Mouse (Mus musculus): ENCODE measurements around the gene Parva. TPM values are rescaled to one million over a fixed set of nuclear protein-coding genes. Genes with fewer than 3 reads are reported as not detected.

Parva gene
- 10 to 100 TPM; 55.3 to 56.4 TPM for total RNA-seq (2021)

- intact Hi-C loops (cut with DNase I) = loop anchor here (5.0 kb wide), 1 partner anchor 40 kb away; no protein-coding TSS in a partner anchor
Observed at GRCm38 (mm10) chr7:112427357-112428157, at the start of gene Parva. Gene Parva, plus strand, starts transcription at chr7:112427505.

GRCm38 (mm10) chr7:112378056-112378455 is 49.2 kb upstream of the Parva start:
- DNase-seq = no peak
- intact Hi-C loops (cut with DNase I) = no loop called here

More at GRCm38 (mm10) chr7:112427357-112428157, at the start of gene Parva:
- DNase-seq = peak; percentile 80 to 87

DNA sequence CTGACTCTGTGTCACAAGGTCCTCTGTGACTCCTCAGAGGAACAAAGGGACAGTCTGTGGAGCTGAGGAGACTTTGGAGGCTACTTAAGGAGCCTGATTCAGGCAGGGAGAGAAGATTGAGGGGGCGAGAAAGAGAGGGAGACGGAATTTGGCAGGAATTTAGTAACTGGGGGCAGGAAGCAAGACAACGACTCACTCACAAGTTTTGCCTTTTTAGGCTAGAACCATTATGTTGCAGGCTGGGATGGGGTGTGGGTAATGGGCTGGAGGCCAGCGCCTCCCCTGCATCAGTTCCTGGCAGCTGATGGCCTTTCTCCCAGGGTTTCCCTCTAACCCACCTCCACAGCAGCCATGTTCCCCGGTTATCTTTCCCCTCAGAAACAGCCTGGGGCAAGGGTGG is 48.8 kb upstream of the Parva start:
- intact Hi-C loops (cut with DNase I) = no loop called here
- no peak for DNase-seq

DNA sequence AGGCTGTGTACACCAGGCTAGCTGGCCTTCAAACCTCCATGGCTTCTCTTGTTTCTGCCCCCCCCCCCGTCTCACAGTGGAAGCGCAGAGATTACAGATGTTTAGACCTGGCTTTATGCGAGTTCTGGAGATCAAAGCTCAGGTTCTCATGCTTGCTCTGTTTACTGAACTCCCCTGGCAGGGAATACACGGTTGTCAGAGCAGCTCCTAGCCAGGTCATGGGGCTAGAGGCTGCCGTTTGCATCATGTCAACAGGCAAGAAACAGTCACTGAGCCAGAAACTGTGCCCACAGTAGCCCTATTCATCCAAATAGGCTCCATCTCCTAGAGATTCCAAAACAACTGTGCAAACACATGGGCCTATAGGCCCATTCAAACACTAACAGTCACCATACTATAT is 40.8 kb upstream of the Parva start:
- intact Hi-C loops (cut with DNase I) = no loop called here
- no peak for DNase-seq

GRCm38 (mm10) chr7:112387876-112388275 is 39.4 kb upstream of the Parva start:
- intact Hi-C loops (cut with DNase I) = no loop called here

GRCm38 (mm10) chr7:112388363-112388875 is 38.9 kb upstream of the Parva start:
- DNase-seq = no peak
- intact Hi-C loops (cut with DNase I) = no loop called here

More at GRCm38 (mm10) chr7:112387876-112388275, 39.4 kb upstream of the Parva start:
- DNase-seq = no peak

DNA sequence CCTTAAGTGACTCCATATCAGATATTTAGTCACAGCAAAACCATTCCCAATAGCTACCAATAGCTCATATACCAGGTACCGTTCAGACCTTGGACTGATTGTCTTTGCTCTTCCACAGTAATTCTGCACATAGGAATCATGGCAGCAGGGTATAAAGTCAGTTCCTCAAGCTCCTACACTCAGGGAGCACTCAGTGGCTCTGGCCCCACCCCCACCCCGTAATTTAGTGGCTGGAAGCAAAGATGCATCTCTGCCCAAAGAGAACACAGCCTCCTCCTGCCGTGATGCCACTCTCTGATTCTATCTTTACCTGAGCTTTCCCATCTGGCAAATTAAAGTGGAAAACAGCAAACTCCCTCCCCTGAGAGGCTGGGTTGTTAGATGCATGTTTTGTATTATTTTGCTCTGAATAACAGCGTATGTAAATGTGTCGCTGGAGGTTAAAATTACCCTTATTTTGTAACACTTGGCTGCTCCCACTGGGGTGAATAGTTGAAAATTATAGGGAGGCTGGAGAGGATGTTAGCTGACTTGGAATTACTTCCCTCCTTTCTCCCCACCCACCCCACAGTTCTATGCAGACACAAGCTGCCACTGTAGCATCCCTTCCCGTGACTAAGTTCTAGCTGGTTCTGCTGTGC is 37.6 kb upstream of the Parva start:
- intact Hi-C loops (cut with DNase I) = no loop called here
- no peak for DNase-seq

GRCm38 (mm10) chr7:112390252-112390936 is 36.9 kb upstream of the Parva start:
- intact Hi-C loops (cut with DNase I) = no loop called here
- DNase-seq = no peak

GRCm38 (mm10) chr7:112390937-112391605 is 36.2 kb upstream of the Parva start:
- intact Hi-C loops (cut with DNase I) = no loop called here
- no peak for DNase-seq

- intact Hi-C loops (cut with DNase I) = no loop called here
- no peak for DNase-seq
Observed at GRCm38 (mm10) chr7:112397786-112398185, 29.5 kb upstream of the Parva start.

GRCm38 (mm10) chr7:112399425-112400170 is 27.7 kb upstream of the Parva start:
- DNase-seq = no peak
- intact Hi-C loops (cut with DNase I) = loop anchor here (1.0 to 5.0 kb wide), 5 partner anchors 68 to 733 kb away; partner anchors contain the start of gene Tead1

- intact Hi-C loops (cut with DNase I) = loop anchor here (1.0 to 5.0 kb wide), 5 partner anchors 67 to 732 kb away; partner anchors contain the start of gene Tead1
- peak; percentile 77 to 83 for DNase-seq
Observed at GRCm38 (mm10) chr7:112400175-112400574, 27.1 kb upstream of the Parva start.

DNA sequence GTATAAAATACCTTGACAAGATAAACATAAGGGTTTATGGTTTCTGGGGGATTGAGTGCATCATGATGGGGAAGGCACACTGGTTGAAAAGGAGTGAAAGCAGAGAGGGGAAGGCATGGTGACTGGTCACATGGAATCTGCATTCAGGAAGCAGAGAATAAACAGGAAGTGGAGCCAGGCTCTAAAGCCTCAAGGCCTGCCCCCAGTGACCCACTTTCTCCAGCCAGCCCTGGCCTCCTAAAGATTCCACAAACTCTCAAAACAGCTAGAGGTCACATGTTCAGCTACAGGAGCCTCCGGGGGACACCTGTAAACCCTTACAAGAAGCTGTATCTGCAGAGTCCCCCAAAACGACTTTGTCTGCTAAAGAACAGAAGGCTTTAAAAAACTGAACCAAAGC is 22.2 kb upstream of the Parva start:
- intact Hi-C loops (cut with DNase I) = no loop called here
- no peak for DNase-seq

DNA sequence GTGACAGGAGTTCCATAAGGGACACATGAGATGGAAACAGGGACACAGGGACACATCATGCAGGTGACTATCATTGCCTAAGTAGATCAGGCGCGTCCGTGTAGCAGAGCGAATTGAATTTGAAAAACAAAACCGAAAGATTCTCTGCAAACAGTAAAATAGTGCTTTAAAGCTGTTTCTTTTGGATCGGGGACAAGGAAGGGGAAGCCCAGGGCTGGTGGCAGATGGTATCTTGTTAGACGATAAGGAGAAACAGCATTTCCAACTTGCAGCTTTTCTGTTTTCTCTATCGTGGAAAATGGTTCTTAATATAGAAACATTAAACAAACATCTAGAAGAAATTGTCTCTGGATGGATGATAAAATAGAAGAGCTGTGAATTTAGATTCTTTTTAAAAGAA is 21.7 kb upstream of the Parva start:
- no peak for DNase-seq
- intact Hi-C loops (cut with DNase I) = no loop called here

DNA sequence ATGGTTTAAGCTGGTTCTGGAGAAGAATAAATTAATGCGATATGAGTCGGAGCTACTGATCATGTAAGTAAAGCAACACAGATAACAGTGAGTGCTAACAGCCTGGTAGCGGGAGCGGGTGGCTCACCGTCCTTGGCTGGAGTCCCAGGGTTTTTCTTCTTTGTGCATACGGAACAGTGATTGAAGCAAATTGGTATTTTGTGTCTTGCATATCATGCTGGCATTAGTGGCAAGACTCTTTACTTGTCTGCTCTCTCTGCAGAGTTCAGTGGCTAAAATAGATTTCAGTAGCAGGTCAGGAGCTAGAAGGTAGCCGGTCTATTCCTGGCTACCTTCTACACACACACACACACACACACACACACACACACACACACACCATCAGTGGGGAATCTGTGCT is 19.7 kb upstream of the Parva start:
- DNase-seq = peak in 1 of 2 experiments; percentile 27
- intact Hi-C loops (cut with DNase I) = no loop called here

GRCm38 (mm10) chr7:112409991-112410390 is 17.3 kb upstream of the Parva start:
- intact Hi-C loops (cut with DNase I) = no loop called here
- no peak for DNase-seq

DNA sequence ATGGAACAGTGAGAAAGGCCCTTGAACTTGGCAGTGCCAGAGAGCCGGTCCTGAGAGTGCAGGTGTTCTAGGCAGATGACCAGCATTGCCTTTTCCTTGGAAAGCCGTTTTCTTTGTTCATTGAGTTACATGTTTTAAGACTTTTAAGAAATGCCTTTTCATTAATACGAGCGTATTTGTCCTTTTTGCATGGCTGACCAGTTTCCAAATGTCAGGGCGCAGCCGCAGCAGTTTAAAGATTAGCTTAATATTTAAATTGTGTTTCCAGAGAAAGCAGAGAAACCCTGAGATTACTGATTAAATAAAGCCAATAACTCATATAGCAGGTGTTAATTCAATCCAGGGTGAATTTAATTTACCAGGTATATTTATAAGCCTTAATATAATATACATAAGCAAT is 14.0 kb upstream of the Parva start:
- DNase-seq = no peak
- intact Hi-C loops (cut with DNase I) = no loop called here

- intact Hi-C loops (cut with DNase I) = no loop called here
Observed at GRCm38 (mm10) chr7:112416058-112416526, 11.2 kb upstream of the Parva start.

GRCm38 (mm10) chr7:112416730-112417513 is 10.4 kb upstream of the Parva start:
- intact Hi-C loops (cut with DNase I) = no loop called here
- DNase-seq = no peak

More at GRCm38 (mm10) chr7:112416058-112416526, 11.2 kb upstream of the Parva start:
- no peak for DNase-seq
